Mouse (Mus musculus) left cerebral cortex, adult 11 months (tissue): Measurements from ENCODE around the gene Olfr523.

Experiments
- DNase-seq: peaks from one replicate; pipeline ENCODE4 v3.0.0; 2022; ENCODE audit warnings: low spot score

The Olfr523 gene

DNA sequence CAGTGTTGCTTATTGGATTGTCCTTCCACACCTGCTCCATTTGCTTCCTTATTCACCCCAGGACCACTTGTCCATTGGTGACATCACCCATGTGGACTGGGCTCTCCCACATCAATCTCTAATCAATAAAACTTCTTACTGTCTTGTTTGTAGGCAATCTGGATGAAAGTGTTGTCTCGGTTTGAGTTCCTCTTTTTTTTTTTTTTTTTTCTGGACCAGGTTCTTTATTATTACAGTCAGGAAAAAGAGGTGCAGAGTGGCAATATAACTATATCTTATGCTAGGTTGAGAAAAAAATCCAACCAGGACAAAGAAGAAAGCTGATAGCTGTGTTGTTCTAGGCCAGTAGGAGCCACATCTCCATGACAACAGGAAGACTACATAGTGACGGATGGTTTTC is 7.7 kb downstream of the Olfr523 start:
- no peak for DNase-seq

GRCm38 (mm10) chr7:140184206-140184605 is 11.2 kb downstream of the Olfr523 start:
- no peak for DNase-seq

DNA sequence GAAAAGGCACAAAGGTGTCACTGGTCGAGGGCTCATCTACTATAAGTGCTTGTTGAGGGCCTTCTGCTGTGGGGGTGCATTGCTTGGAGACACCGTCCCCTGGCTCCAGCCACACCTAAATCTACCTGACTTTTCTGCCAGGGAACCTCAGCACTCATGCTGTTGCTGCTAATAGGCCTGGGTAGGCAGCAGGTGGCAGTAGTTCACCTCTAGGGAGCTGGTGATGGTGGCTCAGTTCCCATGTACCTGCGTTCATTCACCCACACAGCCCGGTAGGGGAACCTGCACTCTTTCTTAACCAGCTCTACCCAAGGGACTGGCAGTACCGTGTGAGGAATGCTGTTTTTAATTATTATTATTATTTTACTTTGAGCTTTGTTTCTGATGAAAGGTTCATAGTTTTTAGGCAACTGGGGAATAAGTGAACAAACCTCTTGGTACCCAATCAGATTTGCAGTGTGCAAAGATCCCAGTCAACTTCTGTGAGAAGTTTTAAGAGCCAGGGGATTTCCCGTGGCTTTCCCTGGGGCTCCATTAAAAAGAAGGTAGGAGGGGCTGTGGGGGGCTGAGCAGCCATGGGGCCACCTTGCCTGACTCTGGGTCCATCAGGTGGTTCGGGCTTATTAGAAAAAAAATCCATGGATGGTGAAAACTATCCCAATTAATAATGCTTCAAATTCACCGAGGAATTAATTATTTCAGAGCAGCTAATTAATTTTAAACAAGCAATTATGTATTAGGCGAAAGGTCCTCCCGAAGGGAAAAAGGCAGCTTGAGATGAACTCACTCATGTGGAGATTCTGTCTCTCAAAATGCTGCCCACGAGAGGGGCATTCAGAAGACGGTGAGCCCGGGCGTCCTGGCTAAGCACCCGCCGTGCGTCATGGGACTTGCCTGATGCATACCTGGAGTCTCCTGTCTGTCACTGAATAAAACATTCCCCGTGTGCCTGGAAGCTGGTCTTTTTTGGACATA is 13.9 kb downstream of the Olfr523 start:
- DNase-seq: no peak

DNA sequence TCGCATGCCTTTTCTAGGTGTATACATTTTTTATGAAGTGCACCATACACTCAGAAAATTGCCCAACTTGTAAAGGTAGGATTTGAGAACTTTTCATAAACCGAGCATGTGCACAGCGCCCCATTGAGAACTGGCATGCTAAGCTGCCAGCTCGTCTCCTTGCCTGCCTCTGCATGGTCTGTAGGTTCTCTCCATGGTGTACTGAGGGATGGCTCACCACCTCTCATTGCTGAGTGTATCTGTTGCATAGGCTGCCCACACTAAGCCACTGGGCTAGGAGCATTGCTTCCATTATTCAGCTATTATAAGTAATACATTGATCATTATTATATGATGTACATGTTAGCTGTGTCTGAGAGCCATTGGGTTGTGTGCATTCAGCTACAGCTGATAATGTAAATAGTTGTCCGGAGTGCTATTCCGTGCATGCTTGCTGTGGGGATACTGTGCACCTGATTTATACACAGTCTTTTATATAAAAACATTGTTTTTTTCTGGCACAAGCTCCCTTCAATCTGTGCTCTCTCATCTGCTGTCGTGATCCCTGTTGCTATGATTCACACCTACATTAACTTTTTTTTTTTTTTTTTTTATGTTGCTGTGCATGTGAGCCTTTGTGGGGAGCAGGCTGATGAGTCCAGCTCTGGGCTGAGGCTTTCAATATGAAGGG is 14.8 kb downstream of the Olfr523 start:
- no peak for DNase-seq

GRCm38 (mm10) chr7:140188391-140189328 is 15.6 kb downstream of the Olfr523 start:
- no peak for DNase-seq

- no peak for DNase-seq
Observed at GRCm38 (mm10) chr7:140190435-140190834, 17.4 kb downstream of the Olfr523 start.

DNA sequence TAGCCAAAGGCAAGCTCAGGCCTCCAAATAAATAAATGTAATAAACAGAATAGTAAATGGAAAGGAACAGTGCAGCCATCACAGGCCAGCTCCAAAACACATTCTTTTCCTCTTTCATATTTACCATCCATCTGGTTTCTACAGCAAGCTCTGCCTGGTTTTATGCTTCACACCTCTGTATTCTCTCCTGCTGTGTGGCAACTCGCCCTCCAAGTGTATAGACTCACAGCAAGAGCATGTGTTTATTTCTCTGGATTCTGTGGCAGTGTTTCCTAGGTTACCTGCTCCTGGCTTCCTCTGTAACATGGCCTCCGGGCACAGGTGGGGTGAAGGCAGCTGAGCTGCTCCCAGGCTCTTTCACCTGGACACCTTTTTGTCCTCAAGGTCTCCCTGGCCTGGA is 19.4 kb downstream of the Olfr523 start:
- no peak for DNase-seq

DNA sequence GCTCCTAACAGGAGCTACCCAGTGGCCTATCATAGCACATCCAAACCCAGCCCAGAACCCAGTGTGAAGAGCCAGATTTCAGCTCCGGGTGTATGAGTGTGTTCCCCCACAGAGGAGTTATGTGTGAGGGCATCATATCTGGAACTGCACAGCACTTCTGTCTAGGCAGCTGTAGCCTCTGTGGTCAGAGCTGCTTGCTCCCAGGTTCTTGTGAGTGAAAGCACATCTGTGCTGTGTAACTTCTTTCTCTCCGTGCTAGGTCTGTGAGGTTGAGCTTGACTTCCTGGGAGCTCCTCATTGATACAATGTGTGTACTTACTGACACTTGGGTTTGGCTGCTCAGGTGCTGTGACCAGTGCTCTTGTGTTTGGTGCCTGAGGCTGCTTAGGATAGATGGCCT is 19.8 kb downstream of the Olfr523 start:
- no peak for DNase-seq

GRCm38 (mm10) chr7:140194031-140194430 is 21.0 kb downstream of the Olfr523 start:
- DNase-seq: no peak

DNA sequence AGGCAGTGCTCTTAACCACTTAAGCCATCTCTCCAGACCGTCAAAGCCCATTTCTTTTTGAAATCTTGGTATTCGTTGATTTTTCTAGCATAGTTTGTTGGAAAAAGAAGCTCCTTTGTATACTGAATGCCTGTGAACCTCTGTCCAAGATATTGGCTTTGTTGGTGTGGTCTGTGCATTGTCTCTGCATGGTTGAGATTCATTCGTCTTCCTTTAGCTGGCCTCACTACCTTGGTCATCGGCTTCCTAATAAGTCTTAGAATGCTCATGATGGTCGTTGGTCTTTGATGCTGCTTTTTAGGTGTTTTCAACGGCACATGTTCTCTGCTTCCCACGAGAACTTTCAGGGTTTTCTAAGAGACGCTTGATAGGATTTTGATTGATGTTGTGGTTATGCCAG is 23.0 kb downstream of the Olfr523 start:
- DNase-seq: no peak

DNA sequence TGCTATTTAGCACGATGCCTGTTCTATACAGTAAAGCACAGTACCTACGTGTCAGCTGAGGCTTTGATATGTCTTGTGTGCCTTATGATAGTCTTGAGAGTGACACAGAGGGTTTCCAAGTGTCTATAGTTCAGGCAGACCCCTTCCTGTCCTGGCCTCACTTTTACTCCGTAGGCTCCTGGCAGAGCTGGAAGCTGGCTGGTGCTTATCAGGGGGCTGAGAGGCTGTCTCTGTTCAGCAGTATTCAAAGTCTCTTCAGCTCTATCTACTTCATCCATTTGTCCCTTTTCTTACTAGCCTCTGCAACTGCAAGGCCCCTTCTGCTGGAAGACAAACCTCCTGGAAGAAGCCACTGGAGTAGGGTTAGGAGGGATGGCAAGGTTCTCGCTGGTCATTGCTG is 28.1 kb downstream of the Olfr523 start:
- DNase-seq: no peak

DNA sequence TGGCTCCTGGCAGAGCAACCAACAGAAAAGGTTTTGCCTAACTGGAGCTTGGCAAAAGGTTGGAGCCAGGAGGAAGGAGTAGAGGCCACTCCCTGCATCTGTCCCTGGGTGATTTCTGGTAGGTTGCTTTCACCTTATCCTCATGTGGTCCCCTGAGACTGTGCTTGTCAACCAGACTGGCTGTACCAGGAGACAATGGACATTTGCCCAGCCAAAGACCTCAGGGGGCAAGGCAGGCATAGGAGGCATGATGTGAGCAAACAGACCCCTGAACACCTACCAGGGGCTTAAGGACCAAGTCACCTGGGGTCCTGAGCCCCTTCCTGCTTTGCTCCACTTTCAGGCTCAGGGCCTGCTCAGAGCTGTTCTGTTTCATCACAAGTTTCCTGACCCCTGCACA is 32.8 kb downstream of the Olfr523 start, which contains the start of gene Olfr524:
Olfr524 (minus strand) TSS at position 101 of the 400 bp plus-strand sequence.
- DNase-seq: no peak

- DNase-seq: no peak
Observed at GRCm38 (mm10) chr7:140206904-140207303, 33.9 kb downstream of the Olfr523 start.

- DNase-seq: no peak
Observed at GRCm38 (mm10) chr7:140208153-140208552, 35.1 kb downstream of the Olfr523 start.

DNA sequence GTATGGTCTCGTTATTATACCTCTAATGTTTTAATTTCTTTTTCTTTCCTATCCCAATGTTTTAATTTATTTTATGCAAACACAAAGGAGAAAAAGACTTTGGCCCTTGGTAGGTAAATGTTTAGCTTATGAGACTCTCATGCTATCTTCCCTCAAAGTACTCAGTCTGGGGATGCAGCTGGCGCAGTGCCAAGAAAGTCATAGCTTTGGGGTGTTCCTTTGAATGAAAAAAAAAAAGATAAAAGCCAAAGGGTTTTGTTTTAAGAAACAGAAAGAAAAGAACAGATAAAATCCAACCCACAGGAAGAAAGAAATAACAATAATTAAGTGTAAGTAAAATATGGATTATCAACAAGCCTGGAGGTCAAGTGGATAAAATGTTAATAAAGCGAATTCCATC is 35.7 kb downstream of the Olfr523 start:
- no peak for DNase-seq

GRCm38 (mm10) chr7:140213841-140214240 is 40.8 kb downstream of the Olfr523 start:
- DNase-seq: no peak

DNA sequence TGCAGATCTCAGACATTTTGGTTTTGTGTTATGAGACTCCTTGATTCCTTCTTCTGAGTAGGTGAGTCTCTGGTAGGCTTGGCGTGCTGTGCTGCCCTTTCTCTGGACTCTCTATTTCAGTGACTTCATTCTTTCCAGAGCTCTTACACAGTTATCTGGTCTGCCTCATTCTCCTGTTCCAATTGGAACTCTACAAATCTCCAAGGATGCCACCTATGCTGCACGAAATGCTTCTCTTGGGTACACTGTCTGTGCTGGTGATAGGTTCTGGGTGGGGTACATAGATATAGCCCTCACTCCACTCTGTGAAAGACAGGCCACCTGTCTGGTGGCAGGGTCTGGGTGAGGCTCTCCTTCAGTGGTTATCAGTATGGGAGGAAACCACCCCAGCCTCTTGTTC is 45.0 kb downstream of the Olfr523 start, which contains the start of gene Cd163l1:
Cd163l1 (plus strand) TSS at position 301 of the 400 bp plus-strand sequence.
- no peak for DNase-seq

DNA sequence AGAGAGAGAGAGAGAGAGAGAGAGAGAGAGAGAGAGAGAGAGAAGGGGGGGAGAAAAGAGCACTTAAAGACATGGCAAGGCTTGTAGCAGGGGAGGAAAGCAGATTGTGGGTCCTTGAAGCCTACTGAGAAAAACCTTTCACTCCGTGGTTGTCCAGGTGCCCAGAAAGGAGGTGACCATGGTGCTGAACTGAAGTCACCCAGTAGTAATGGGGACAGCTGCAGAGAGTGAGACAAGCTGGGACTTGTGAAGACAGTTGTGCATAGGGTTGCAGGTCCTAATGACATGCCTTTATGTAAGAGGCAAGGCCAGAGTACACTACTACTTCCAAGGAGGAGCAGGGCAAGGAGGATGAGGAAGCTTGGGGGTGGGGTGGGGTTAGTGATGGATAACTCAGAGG is 46.3 kb downstream of the Olfr523 start:
- no peak for DNase-seq

- no peak for DNase-seq
Observed at GRCm38 (mm10) chr7:140220375-140220774, 47.4 kb downstream of the Olfr523 start.

DNA sequence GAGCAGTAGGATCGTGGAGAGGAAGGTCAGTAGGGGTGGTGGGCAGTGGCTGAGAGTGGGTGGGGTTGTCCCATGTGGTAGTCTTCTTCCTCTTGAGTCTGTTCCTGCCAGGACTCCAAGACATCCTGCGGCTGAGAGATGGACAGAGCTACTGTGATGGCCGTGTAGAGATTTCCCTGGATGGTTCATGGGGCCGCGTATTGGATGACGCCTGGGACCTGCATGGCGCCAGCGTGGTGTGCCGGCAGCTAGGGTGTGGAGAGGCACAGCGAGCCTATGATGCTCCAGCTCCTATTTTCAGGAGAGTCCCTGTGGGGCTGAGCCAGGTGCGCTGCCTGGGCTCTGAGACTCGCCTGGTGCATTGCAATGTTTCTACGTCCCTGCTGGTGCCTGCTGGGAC is 51.2 kb downstream of the Olfr523 start:
- DNase-seq: no peak
